Mouse (Mus musculus): ENCODE measurements at regions not wholly inside any gene's neighbourhood (a gene's known extent, or its start where the extent isn't known, plus 50 kb on each side); places are given as distances from the start of the nearest gene placed in this dataset.

DNA sequence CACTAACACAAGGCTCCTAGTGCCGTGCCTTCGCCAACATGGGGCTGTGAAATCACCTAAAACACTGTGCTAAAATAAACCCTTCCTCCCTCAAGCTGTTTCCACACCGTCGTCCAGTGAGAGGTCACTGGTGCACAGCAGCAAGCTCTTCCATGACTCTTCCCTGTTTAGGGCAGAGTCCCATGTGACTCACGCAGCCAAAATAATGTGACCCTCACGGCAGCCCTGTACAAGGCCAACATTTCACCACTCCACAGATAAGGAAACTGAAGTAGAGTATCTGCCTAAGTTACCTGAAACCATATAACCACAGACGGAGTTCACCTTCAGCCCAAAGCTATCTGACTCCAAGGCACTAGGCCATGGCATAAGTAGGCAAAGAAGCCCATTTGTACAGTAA lies 173.4 kb downstream of the Tomm20 start:
- no peak for TF ChIP-seq CTCF (IDR thresholded peaks at IDR 0.05; ENCODE audit: extremely low read depth, insufficient read length, insufficient replicate concordance, low read depth, low read length)
- no peak for TF ChIP-seq POLR2A (IDR thresholded peaks at IDR 0.05; ENCODE audit: low read depth, low read length)

Measured in small intestine, adult 2 months (tissue).